Mouse (Mus musculus) thymus, postnatal 0 days (tissue): ENCODE results near the gene Commd3. TPM values are rescaled to one million over a fixed set of nuclear protein-coding genes. Genes with fewer than 3 reads are reported as not detected.

Experiments used
- DNase-seq: peaks from one replicate; pipeline ENCODE4 v3.0.0-alpha.2; 2015; ENCODE audit warnings: low spot score
- polyA plus RNA-seq: library from polyadenylated mRNA; unstranded; fragments of >200 nt; fragmentation: Nextera tagmentation; extraction: Ambion mirVana; gene quantifications from 2 replicates; pipeline ENCODE4 v1.2.1, GENCODE M21; 2015

Gene Commd3
- 275 and 308 TPM in 2 replicates for polyA plus RNA-seq

- DNase-seq, result peak; percentile 92
These were observed at the start of gene Commd3 for GRCm38 (mm10) chr2:18672133-18672765. TSS of gene Commd3 (plus strand) at chr2:18672384.

- DNase-seq, result no peak
These were observed 49.0 kb upstream of the Commd3 start for GRCm38 (mm10) chr2:18623219-18623618.

GRCm38 (mm10) chr2:18630547-18630946 is 41.6 kb upstream of the Commd3 start:
- no peak for DNase-seq

- no peak for DNase-seq
These were observed 37.1 kb upstream of the Commd3 start for GRCm38 (mm10) chr2:18635052-18635451.

GRCm38 (mm10) chr2:18648563-18648962 is 23.6 kb upstream of the Commd3 start:
- DNase-seq, result no peak

GRCm38 (mm10) chr2:18654821-18655220 is 17.4 kb upstream of the Commd3 start:
- no peak for DNase-seq

GRCm38 (mm10) chr2:18664003-18664402 is 8.2 kb upstream of the Commd3 start:
- no peak for DNase-seq

- no peak for DNase-seq
These were observed 1.1 kb upstream of the Commd3 start for GRCm38 (mm10) chr2:18671041-18671440.

GRCm38 (mm10) chr2:18672766-18673164 is 581 bp downstream of the Commd3 start:
- no peak for DNase-seq

- no peak for DNase-seq
These were observed 1.6 kb downstream of the Commd3 start for GRCm38 (mm10) chr2:18673766-18674165.

- DNase-seq, result no peak
These were observed 2.2 kb downstream of the Commd3 start for GRCm38 (mm10) chr2:18674193-18674902.

GRCm38 (mm10) chr2:18675681-18676456 is 3.7 kb downstream of the Commd3 start:
- DNase-seq, result no peak

- peak; percentile 72 for DNase-seq
These were observed 4.3 kb downstream of the Commd3 start for GRCm38 (mm10) chr2:18676457-18676935.

GRCm38 (mm10) chr2:18676936-18677491 is 4.8 kb downstream of the Commd3 start, which contains the start of gene Bmi1:
TSS of gene Bmi1 (plus strand) at chr2:18677018.
- peak; percentile 58 for DNase-seq

GRCm38 (mm10) chr2:18677631-18678471 is 5.7 kb downstream of the Commd3 start:
- DNase-seq, result no peak

- DNase-seq, result no peak
These were observed 7.5 kb downstream of the Commd3 start for GRCm38 (mm10) chr2:18679701-18680100.

GRCm38 (mm10) chr2:18680501-18680900 is 8.3 kb downstream of the Commd3 start:
- no peak for DNase-seq

- no peak for DNase-seq
These were observed 8.8 kb downstream of the Commd3 start for GRCm38 (mm10) chr2:18680961-18681360.

- DNase-seq, result no peak
These were observed 11.9 kb downstream of the Commd3 start for GRCm38 (mm10) chr2:18684062-18684461.

GRCm38 (mm10) chr2:18686386-18686785 is 14.2 kb downstream of the Commd3 start:
- DNase-seq, result no peak
